Mouse (Mus musculus) thymus, adult 2 months (tissue): ENCODE measurements at regions not wholly inside any gene's neighbourhood (a gene's known extent, or its start where the extent isn't known, plus 50 kb on each side); places are given as distances from the start of the nearest gene placed in this dataset.

Experiments
- CTCF ChIP-seq: fragments of 200-500 bp; IDR thresholded peaks from 2 replicates; pipeline ENCODE4 v1.5.1; 2012; ENCODE audit warnings: mild to moderate bottlenecking, control low read depth, low read length, moderate library complexity, borderline replicate concordance; ENCODE audit not compliant: control insufficient read depth, poor library complexity, insufficient read depth; ENCODE audit errors: extremely low read depth
- POLR2A ChIP-seq: fragments of 200-500 bp; IDR thresholded peaks from 2 replicates; pipeline ENCODE4 v1.6.1; 2012; ENCODE audit warnings: mild to moderate bottlenecking, low read length, control low read depth, moderate library complexity; ENCODE audit not compliant: control insufficient read depth, poor library complexity, insufficient read depth; ENCODE audit errors: extremely low read depth

DNA sequence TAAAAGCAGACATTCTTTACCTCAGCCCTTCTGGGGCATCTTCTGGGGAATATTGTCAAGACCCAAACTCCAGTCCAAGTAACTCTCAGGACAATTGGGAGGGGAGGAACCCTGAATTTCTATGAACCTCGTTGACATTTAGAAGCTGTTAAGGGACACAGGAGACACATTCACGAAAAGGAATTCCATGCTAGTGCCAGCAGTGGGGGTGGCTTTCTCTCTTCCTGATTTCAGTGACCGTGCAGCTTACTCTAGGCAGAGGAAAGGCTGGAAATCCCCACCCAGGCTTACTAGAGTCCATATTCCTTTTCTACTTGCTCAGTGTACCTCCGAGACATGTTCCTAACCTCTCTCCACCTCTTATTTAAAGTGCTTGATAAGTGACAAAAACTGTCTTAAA lies 239.9 kb upstream of the Tgfbr2 start:
- TF ChIP-seq CTCF = no peak
- TF ChIP-seq POLR2A = no peak
